14 mouse cellular contexts compared by ENCODE assay signal in the genomic region with DNA sequence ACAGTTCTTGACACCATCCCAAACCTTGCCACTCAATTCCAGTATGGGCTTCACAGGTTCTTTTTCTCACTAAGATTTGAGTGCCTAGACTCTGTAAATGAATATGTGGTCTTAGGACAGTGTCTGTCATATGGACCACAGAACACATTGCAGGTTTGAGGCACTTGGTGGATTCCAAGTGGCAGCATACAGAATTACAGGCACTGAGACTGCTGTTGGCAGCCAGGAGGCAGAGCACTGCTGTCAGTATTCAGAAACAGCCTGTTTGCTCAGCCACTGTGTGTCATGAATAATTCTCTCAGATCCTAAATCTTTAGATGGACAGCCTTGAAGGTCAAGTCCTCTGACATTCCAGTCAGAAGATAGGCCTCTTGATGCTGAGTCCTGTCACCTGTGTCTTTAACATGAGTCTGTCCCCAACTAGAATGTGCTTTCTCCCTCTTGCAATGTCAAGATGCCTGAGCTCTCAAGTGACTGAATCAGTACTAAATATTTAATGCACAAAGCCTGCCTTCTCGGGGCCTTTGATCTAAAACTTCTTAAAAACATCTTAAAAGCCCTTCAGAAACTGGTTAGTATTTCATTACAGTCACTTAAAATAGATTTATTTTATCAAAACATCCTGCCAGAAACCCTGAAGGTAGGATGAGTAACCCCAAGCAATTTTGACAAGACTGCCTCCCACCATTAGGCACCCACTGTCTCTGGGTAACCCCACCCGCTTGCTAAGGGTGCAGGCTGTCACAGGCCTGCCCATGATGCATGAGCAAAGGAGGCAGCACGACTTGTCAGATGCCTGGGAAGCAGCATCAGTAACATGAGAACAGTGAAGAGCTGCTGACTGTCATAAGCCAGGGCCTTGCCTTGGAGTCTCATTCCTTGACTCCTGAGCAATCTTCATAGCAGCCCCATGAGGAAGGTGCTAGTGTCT.
DNase-seq lines count a peak whose midpoint lies in the region; ATAC-seq and TF ChIP-seq lines count a peak whose summit lies in the region.
"Had no signal": no experiment of that assay in that cellular context is flagged by ENCODE, and none has a peak within 500 bp of the region (broad histone marks: within the 10 kb centered on the region; RNA-seq: fewer than 3 reads in every experiment).

No protein-coding gene starts in this region.

- no peak overlapping the region for H3K9ac ChIP-seq in forebrain, embryonic 14.5 days (ENCODE audit: low read length)
- no peak overlapping the region for H3K9ac ChIP-seq in forebrain, embryonic 16.5 days (replicated peaks; ENCODE audit: low read depth, low read length)
- H3K9ac ChIP-seq: neural tube, embryonic 13.5 days had no signal

- no peak overlapping the region for H3K4me2 ChIP-seq in forebrain, embryonic 14.5 days (ENCODE audit: low read length)
- H3K4me2 ChIP-seq in forebrain, embryonic 16.5 days (ENCODE audit: low read length), result no peak overlapping the region
- H3K4me2 ChIP-seq: neural tube, embryonic 13.5 days had no signal

- H3K27ac ChIP-seq in forebrain, embryonic 14.5 days (ENCODE audit: low read depth, low read length), result no peak overlapping the region
- no peak overlapping the region for H3K27ac ChIP-seq in forebrain, embryonic 16.5 days (ENCODE audit: low read length)
- H3K27ac ChIP-seq in left cerebral cortex, adult 2 months, result no peak overlapping the region
- no peak overlapping the region for H3K27ac ChIP-seq in cortical plate, adult 2 months (ENCODE audit: insufficient read depth, low read length)
- H3K27ac ChIP-seq: neural tube, embryonic 13.5 days had no signal

- no peaks in the 10 kb centered on the region for H3K27me3 ChIP-seq in forebrain, embryonic 14.5 days (replicated peaks; ENCODE audit: control insufficient read depth, insufficient read depth, low read length)
- no peaks in the 10 kb centered on the region for H3K27me3 ChIP-seq in forebrain, embryonic 16.5 days (replicated peaks; ENCODE audit: control insufficient read depth, insufficient read depth, low read length)
- H3K27me3 ChIP-seq: megakaryocyte, embryonic 14.5 days; neural tube, embryonic 13.5 days had no signal

- DNase-seq in forebrain, embryonic 14.5 days (ENCODE audit: low spot score), result peak; percentile 11
- DNase-seq in left cerebral cortex, adult 2 months (ENCODE audit: extremely low spot score in 1 of 2, low spot score in 2 of 2), result no peak
- DNase-seq in left cerebral cortex, postnatal 36 days (ENCODE audit: low spot score in 2 of 2), result no peak
- peak; percentile 9 for DNase-seq in retina, embryonic 14.5 days (ENCODE audit: low spot score)
- DNase-seq in ovary, postnatal 10 days (ENCODE audit: low spot score), result no peak
- no peak for DNase-seq in cerebellum, adult 9-11 months
- DNase-seq: cerebellum, adult 18-20 months; liver; lung, adult 2 months; thymus, postnatal 4 days had no signal

- no peak for ATAC-seq in forebrain, embryonic 14.5 days
- ATAC-seq in forebrain, embryonic 16.5 days, result no peak

- no peak for TF ChIP-seq POLR2A in cortical plate, adult 2 months (IDR thresholded peaks at IDR 0.05; ENCODE audit: extremely low read depth, insufficient read depth, low read length)

- H3K4me1 ChIP-seq in forebrain, embryonic 14.5 days (ENCODE audit: control insufficient read depth, insufficient read depth, low read length), result no peaks in the 10 kb centered on the region
- no peaks in the 10 kb centered on the region for H3K4me1 ChIP-seq in forebrain, embryonic 16.5 days (replicated peaks; ENCODE audit: control insufficient read depth, insufficient read depth, low read length)
- H3K4me1 ChIP-seq in cortical plate, adult 2 months (ENCODE audit: control insufficient read depth, insufficient read depth, low read length), result no peaks in the 10 kb centered on the region
- H3K4me1 ChIP-seq: megakaryocyte, embryonic 14.5 days; neural tube, embryonic 13.5 days had no signal

- peak; percentile 27 for TF ChIP-seq CTCF in left cerebral cortex, adult 2 months (IDR thresholded peaks at IDR 0.05)
- 0 out of 2 replicates have a peak, but pooled peaks have one; percentile 3 for TF ChIP-seq CTCF in cortical plate, adult 2 months (IDR thresholded peaks at IDR 0.05; ENCODE audit: extremely low read depth, insufficient read depth, low read length)

- no peaks in the 10 kb centered on the region for H3K36me3 ChIP-seq in forebrain, embryonic 14.5 days (ENCODE audit: control insufficient read depth, insufficient read depth, low read length)
- H3K36me3 ChIP-seq in forebrain, embryonic 16.5 days (ENCODE audit: control insufficient read depth, insufficient read depth), result no peaks in the 10 kb centered on the region
- H3K36me3 ChIP-seq: neural tube, embryonic 13.5 days had no signal

- no peaks in the 10 kb centered on the region for H3K9me3 ChIP-seq in forebrain, embryonic 14.5 days (replicated peaks; ENCODE audit: control insufficient read depth, low read length)
- no peaks in the 10 kb centered on the region for H3K9me3 ChIP-seq in forebrain, embryonic 16.5 days (ENCODE audit: control insufficient read depth, low read length)
- H3K9me3 ChIP-seq: neural tube, embryonic 13.5 days had no signal

- H3K4me3 ChIP-seq in forebrain, embryonic 14.5 days (ENCODE audit: low read depth, low read length), result no peak overlapping the region
- H3K4me3 ChIP-seq in forebrain, embryonic 16.5 days (replicated peaks; ENCODE audit: low read length), result no peak overlapping the region
- H3K4me3 ChIP-seq in left cerebral cortex, adult 2 months, result no peak overlapping the region
- no peak overlapping the region for H3K4me3 ChIP-seq in cortical plate, adult 2 months (ENCODE audit: insufficient read depth, low read length)
- H3K4me3 ChIP-seq: megakaryocyte, embryonic 14.5 days; neural tube, embryonic 13.5 days had no signal

- 74% methylated on average over 3 of the region's 3 CpGs for WGBS in forebrain, embryonic 14.5 days
- 80% methylated on average over 3 of the region's 3 CpGs for WGBS in forebrain, embryonic 16.5 days

- intact Hi-C loops in left cerebral cortex, adult 2 months (cut with DNase I), result no loop called here
- intact Hi-C loops in left cerebral cortex, postnatal 36 days (cut with DNase I), result no loop called here

Comparison
In these comparisons a context has a peak if more than half of its experiments do, and no peak if none do; other contexts are left out.
1. DNase-seq: peak in forebrain, embryonic 14.5 days (single experiment) and retina, embryonic 14.5 days (single experiment); none in left cerebral cortex, adult 2 months (0 of 2), left cerebral cortex, postnatal 36 days (0 of 2), ovary, postnatal 10 days (single experiment) and cerebellum, adult 9-11 months (single experiment).